Mouse (Mus musculus): ENCODE results near the gene Krt33a.

DNA sequence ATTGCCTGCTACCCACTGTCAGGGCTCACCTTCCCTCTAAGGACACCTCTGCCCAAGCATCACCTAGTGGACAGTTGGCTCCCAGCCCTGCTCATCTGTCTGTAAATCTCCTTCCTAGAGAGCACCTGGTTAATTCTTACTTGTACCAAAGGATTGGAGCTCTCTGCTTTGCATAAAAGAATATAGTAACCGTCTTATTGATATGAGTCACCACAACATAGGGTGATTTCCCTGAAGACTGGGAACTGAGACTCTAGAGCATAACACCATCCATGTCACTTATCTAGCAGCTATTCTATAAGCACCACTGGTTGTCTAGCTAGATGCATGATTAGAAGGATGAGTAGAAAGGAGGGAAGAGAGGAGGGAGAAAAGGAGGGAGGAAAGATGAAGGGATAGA is 32.6 kb downstream of the Krt33a start:
- TF ChIP-seq CTCF (conservative IDR thresholded peaks at IDR 0.05; ENCODE audit: low read length) (no peak), NANOG (IDR thresholded peaks at IDR 0.05; ENCODE audit: borderline replicate concordance, low read length) (no peak), POU5F1 (IDR thresholded peaks at IDR 0.05; ENCODE audit: borderline replicate concordance, low read length) (no peak)
